Mouse (Mus musculus) ES-E14 (cell line): ENCODE data around the gene Epop. TPM values are rescaled to one million over a fixed set of nuclear protein-coding genes. Genes with fewer than 3 reads are reported as not detected.

Experiments
- DNase-seq: peaks from one replicate; pipeline ENCODE4 v3.0.0-alpha.2; 2013; ENCODE audit warnings: low read depth, low spot score
- H3K27ac ChIP-seq: 2 replicates; pipeline ENCODE4 v1.5.1; 2012; ENCODE audit warnings: low read depth, mild to moderate bottlenecking, low read length, moderate library complexity, mixed read lengths; ENCODE audit not compliant: poor library complexity, insufficient read depth, severe bottlenecking
- H3K36me3 ChIP-seq: 2 replicates; pipeline ENCODE4 v1.6.1; 2012; ENCODE audit warnings: mild to moderate bottlenecking, low read length, moderate library complexity, mixed read lengths; ENCODE audit not compliant: control insufficient read depth, poor library complexity, insufficient read depth, severe bottlenecking
- H3K4me1 ChIP-seq, 2 experiments: fragments of 150-350 bp in 1 of 2; sonication (generic) in 1 of 2; 2 replicates each; pipeline ENCODE4 v1.6.1; 2012; ENCODE audit warnings: low read length in 2 of 2, mild to moderate bottlenecking in 1 of 2, mixed read lengths in 1 of 2; ENCODE audit not compliant: control insufficient read depth in 2 of 2, insufficient read depth in 2 of 2, poor library complexity in 1 of 2
- H3K4me3 ChIP-seq, 2 experiments: fragments of 150-350 bp in 1 of 2; sonication (generic) in 1 of 2; 2 replicates each; pipeline ENCODE4 v1.5.1; 2012; ENCODE audit warnings: low read length in 2 of 2, low read depth in 1 of 2, mild to moderate bottlenecking in 1 of 2, mixed read lengths in 1 of 2; ENCODE audit not compliant: insufficient read depth in 1 of 2, poor library complexity in 1 of 2, severe bottlenecking in 1 of 2
- H3K9ac ChIP-seq: 2 replicates; pipeline ENCODE4 v1.6.1; 2012; ENCODE audit warnings: low read depth, mild to moderate bottlenecking, low read length, mixed read lengths; ENCODE audit not compliant: poor library complexity, insufficient read depth, severe bottlenecking
- H3K9me3 ChIP-seq: fragments of 150-350 bp; sonication (generic); 2 replicates; pipeline ENCODE4 v1.6.1; 2012; ENCODE audit warnings: low read depth, mild to moderate bottlenecking, low read length; ENCODE audit not compliant: control insufficient read depth, insufficient read depth
- CHD2 ChIP-seq: IDR thresholded peaks from 2 replicates; pipeline ENCODE4 v1.6.1; 2014; ENCODE audit warnings: mild to moderate bottlenecking, low read depth, low read length, inconsistent platforms
- HCFC1 ChIP-seq: IDR thresholded peaks from 2 replicates; pipeline ENCODE4 v1.6.1; 2012; ENCODE audit warnings: low read length, inconsistent platforms, borderline replicate concordance; ENCODE audit not compliant: insufficient read depth
- MAFK ChIP-seq: IDR thresholded peaks from 2 replicates; pipeline ENCODE4 v1.6.1; 2014; ENCODE audit warnings: mild to moderate bottlenecking, low read depth, low read length, inconsistent platforms; ENCODE audit not compliant: insufficient read depth
- ZC3H11A ChIP-seq: IDR thresholded peaks from 2 replicates; pipeline ENCODE4 v1.6.1; 2012; ENCODE audit warnings: low read depth, mild to moderate bottlenecking, inconsistent platforms, low read length, borderline replicate concordance
- ZNF384 ChIP-seq: IDR thresholded peaks from 2 replicates; pipeline ENCODE4 v1.6.1; 2012; ENCODE audit warnings: low read depth, low read length, inconsistent platforms
- in situ Hi-C, 2 experiments: fragments of 600-800 bp; cut with MboI; formaldehyde crosslinking; loops; one replicate each; pipeline ENCODE4 v1.15.1; 2025; ENCODE audit warnings: low sequenced_read_pairs in 2 of 2, inconsistent platforms in 1 of 2; ENCODE audit not compliant: unreplicated experiment in 2 of 2
- total RNA-seq: library from RNA; depleted of rRNA; stranded (reverse); fragments of 300-350 nt; gene quantifications from 2 replicates; pipeline ENCODE4 v1.2.3, GENCODE M21; 2012

Gene Epop
- total RNA-seq, 1 experiment: 109 TPM

- peaks cover 81% of the 10 kb centered on the region for H3K36me3 ChIP-seq
- H3K4me1 ChIP-seq: peaks cover 25 to 64% of the 10 kb centered on the region in 2 experiments
- TF ChIP-seq CHD2: no peak
- no peak for TF ChIP-seq ZC3H11A
- TF ChIP-seq ZNF384: no peak
- no peak for TF ChIP-seq HCFC1
- TF ChIP-seq MAFK: no peak
- peak overlapping the region; percentile 59 for H3K9ac ChIP-seq
- in situ Hi-C loops: no loop called here
- peak overlapping the region; percentile 84 for H3K27ac ChIP-seq
- peak overlapping the region; percentile 30 to 51; a peak in 3 of 4 replicates for H3K4me3 ChIP-seq
- H3K9me3 ChIP-seq: no peaks in the 10 kb centered on the region
- DNase-seq: no peak
Measured at GRCm38 (mm10) chr11:97669268-97669667, 39.8 kb upstream of the Epop start.

DNA sequence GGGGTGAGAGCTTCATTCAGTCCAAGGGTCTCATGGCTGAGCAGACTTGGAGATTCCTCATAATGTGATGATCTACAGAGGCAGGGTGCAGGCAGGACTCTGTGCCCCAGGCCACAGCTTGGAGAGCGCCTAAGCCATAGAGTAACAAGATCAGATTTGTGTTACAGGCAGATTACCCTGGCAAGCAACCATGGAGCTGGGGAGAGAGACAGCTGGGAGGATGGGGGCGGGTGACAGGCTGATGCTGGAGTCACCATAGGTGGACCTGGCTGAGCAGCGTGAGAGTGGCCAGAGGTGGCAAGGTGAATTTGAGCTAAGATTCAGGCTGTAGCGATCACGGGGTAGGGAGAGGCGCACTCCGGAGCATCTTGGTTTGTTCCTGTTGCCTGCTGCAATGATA, 38.7 kb upstream of the Epop start:
- Histone ChIP-seq H3K9me3 (no peaks in the 10 kb centered on the region), H3K4me3 (peak overlapping the region in 1 of 2 experiments; percentile 51; a peak in 1 of 4 replicates), H3K27ac (0 out of 2 replicates have a peak overlapping the region, but pooled peaks have one; percentile 27), H3K9ac (peak overlapping the region; percentile 41; the same call in 1 of the 2 replicates), H3K36me3 (peaks cover 70% of the 10 kb centered on the region), H3K4me1 (peaks cover 25 to 56% of the 10 kb centered on the region in 2 experiments)
- no peak for DNase-seq
- in situ Hi-C loops: no loop called here
- TF ChIP-seq HCFC1: no peak
- no peak for TF ChIP-seq CHD2
- no peak for TF ChIP-seq MAFK
- TF ChIP-seq ZNF384: no peak
- no peak for TF ChIP-seq ZC3H11A

- DNase-seq: no peak
- in situ Hi-C loops: no loop called here
- Histone ChIP-seq H3K9me3 (no peaks in the 10 kb centered on the region), H3K36me3 (peaks cover 56% of the 10 kb centered on the region), H3K4me3 (peak overlapping the region; percentile 6 to 91; a peak in 3 of 4 replicates), H3K27ac (peak overlapping the region; percentile 52), H3K4me1 (peaks cover 15 to 43% of the 10 kb centered on the region in 2 experiments), H3K9ac (peak overlapping the region; percentile 76)
- TF ChIP-seq MAFK (no peak), HCFC1 (no peak), CHD2 (no peak), ZNF384 (no peak), ZC3H11A (no peak)
Measured at GRCm38 (mm10) chr11:97666794-97667193, 37.3 kb upstream of the Epop start.

GRCm38 (mm10) chr11:97666221-97666620, 36.7 kb upstream of the Epop start:
- H3K36me3 ChIP-seq: peaks cover 51% of the 10 kb centered on the region
- peak overlapping the region; percentile 96; the same call in 1 of the 2 replicates for H3K9ac ChIP-seq
- H3K4me3 ChIP-seq: peak overlapping the region; percentile 86 to 91
- no peak for TF ChIP-seq ZC3H11A
- no peak for TF ChIP-seq HCFC1
- TF ChIP-seq MAFK: no peak
- no peak for TF ChIP-seq ZNF384
- TF ChIP-seq CHD2: no peak
- peak overlapping the region; percentile 100; the same call in 1 of the 2 replicates for H3K27ac ChIP-seq
- no peaks in the 10 kb centered on the region for H3K9me3 ChIP-seq
- in situ Hi-C loops: no loop called here
- H3K4me1 ChIP-seq: peaks cover 11 to 41% of the 10 kb centered on the region in 2 experiments
- no peak for DNase-seq

DNA sequence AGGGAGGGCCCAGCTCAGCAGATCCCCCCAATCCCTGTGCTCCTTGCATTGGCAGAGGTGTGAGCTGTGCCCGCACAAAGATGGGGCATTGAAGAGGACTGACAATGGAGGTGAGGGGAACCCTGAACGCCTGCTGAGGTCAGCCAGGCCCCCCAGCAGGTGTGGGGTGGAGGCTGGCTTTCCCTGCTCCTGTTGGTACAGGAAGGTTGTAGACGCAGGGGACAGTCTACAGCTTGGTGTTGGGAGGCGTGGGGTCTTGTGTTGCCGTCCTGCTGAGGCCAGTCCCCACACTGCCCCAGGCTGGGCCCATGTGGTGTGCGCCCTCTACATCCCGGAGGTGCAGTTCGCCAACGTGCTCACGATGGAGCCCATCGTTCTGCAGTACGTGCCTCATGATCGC, 35.9 kb upstream of the Epop start:
- no peaks in the 10 kb centered on the region for H3K9me3 ChIP-seq
- H3K27ac ChIP-seq: peak overlapping the region; percentile 100; the same call in 1 of the 2 replicates
- in situ Hi-C loops: no loop called here
- peaks cover 14 to 36% of the 10 kb centered on the region in 2 experiments for H3K4me1 ChIP-seq
- TF ChIP-seq CHD2 (no peak), HCFC1 (no peak), MAFK (no peak), ZNF384 (no peak), ZC3H11A (no peak)
- H3K4me3 ChIP-seq: peak overlapping the region; percentile 86 to 91
- H3K36me3 ChIP-seq: peaks cover 46% of the 10 kb centered on the region
- DNase-seq: no peak
- H3K9ac ChIP-seq: peak overlapping the region; percentile 96
